Mouse (Mus musculus) adipocyte (in vitro differentiated cells): ENCODE measurements around the gene Nudt15.

Source experiments
- DNase-seq: peaks from one replicate; pipeline ENCODE4 v3.0.0-alpha.2; 2016; ENCODE audit warnings: low spot score

Gene Nudt15

GRCm38 (mm10) chr14:73470593-73470992 is 77.4 kb downstream of the Nudt15 start:
- DNase-seq = no peak

GRCm38 (mm10) chr14:73469506-73469905 is 78.5 kb downstream of the Nudt15 start:
- no peak for DNase-seq
